Mouse (Mus musculus) CD4-positive, CD25-positive, alpha-beta regulatory T cell, adult 2 months (primary cell): ENCODE measurements around the gene E330017A01Rik.

Experiments
- DNase-seq: peaks from one replicate; pipeline ENCODE4 v3.0.0-alpha.2; 2012; ENCODE audit warnings: low read depth, low spot score

E330017A01Rik gene

DNA sequence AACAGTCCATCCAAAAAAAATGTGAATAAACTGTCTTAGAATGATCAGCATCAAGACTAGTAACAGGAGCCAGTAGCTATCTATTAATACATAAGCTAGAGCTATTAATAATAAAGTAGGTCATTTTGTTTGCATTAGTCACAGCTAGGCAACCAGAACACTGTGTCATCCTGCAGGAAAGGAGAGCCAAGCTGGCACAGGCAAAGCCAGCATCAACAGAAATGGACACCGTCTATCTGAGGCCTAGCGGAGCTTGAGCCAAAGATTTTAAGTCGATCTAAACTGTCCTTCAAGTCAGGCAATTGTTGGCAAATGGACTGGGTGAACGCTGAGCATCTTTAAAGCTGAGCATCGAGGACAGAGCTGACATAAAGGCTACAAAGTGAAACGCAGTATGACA is 37.7 kb downstream of the E330017A01Rik start:
- no peak for DNase-seq

DNA sequence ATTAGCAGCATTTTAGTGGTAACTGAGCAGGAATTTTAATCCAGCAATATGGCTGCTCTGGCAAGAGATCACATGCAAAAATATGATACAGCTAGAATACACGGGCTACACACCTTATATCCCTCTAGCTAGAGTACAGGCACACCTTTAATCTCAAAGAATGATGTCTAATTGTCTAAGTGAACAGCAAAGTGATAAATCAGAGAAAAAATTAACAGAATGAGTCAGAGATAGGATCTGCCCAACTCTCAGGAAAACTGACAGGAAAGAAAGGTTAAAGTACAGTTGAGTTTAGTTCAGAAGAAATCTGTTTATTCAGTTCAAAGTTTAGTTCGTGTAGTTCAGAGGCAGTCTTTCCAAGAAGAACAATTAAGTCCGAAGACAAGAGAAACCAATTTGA is 47.2 kb downstream of the E330017A01Rik start:
- DNase-seq, result no peak

DNA sequence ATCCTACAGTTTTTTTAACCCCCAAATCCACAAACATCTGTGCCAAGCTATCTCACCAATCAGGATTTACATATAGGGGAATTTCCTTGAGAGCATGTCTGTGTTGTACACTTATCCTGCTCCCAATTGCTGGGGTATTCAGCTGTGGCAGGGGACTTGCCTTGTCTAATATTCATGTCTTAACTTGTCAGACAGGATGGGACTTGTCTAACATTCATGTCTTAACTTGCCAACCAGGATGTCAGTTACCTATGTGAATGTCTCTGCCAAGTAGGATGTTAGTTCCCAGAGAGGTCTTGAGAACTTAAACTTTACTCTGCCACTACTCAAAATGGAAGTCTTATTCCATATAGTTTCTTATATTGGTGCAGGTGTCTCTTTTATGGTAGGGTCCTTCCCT is 49.1 kb downstream of the E330017A01Rik start:
- no peak for DNase-seq
